Mouse (Mus musculus): Measurements from ENCODE around the gene Hes5. TPM values are rescaled to one million over a fixed set of nuclear protein-coding genes. Genes with fewer than 3 reads are reported as not detected.

The Hes5 gene
- polyA plus RNA-seq, 1 experiment from 2014 or later, result 47.4 TPM

DNA sequence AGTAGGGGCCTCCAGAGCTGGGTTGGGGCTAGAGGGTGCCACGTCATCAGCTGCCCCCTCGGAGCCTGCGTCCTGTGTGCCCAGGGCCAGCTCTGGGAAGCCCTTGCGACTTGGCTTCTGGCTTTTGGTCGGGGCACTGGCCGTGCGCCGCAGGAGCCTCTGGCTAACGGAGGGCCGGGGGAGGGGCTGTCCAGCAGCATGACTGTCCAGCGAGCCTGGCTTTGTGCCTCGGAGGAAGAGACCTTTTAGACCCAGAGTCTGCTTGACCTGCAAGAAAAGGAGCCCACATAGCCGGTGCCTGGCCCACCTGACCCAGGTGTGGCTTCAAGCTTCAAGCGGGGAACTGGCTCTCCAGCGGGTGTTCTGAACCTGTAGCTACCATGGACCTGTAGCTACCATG, 26.0 kb downstream of the Hes5 start:
- Histone ChIP-seq H3K4me3 (ENCODE audit: low read depth, low read length) (no peak overlapping the region), H3K9ac (replicated peaks; ENCODE audit: low read length) (no peak overlapping the region), H3K27ac (replicated peaks; ENCODE audit: low read depth, low read length) (no peak overlapping the region), H3K36me3 (replicated peaks; ENCODE audit: control insufficient read depth, insufficient read depth, low read depth, low read length) (no peaks in the 10 kb centered on the region), H3K9me3 (replicated peaks; ENCODE audit: control insufficient read depth, low read length) (no peaks in the 10 kb centered on the region), H3K27me3 (ENCODE audit: control insufficient read depth, insufficient read depth, low read length) (peaks cover 3% of the 10 kb centered on the region; the same call in 1 of the 2 replicates), H3K4me1 (ENCODE audit: control insufficient read depth, insufficient read depth, low read length) (peaks cover 6% of the 10 kb centered on the region), H3K4me2 (ENCODE audit: low read depth, low read length) (no peak overlapping the region)
- 64% methylated on average over 15 of the region's 15 CpGs for WGBS
- DNase-seq (ENCODE audit: low spot score), result no peak
- ATAC-seq (replicated peaks; ENCODE audit: insufficient number of reproducible peaks, low FRiP score, low TSS enrichment, low read depth), result no peak

DNA sequence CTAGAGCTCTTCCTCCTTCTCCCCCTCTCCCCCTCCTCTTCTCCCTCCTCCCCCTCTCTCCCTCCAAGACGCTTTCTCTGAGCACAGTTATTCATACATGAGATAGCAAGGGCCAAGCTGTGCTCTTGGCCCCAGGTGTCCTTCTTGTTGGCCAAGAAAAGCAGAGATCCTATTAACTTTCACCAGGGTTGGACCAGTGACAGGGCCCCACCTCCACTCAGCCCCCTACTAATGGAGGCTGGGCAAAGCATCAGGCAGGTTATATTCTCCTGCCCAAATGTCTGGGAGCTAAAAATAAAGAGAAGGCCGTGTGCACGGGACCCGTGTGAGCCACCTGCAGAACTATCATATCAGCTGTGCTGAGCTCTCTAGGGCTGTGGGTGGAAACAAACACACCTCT, 34.2 kb downstream of the Hes5 start:
- Histone ChIP-seq H3K9me3 (replicated peaks; ENCODE audit: control insufficient read depth, low read length) (no peaks in the 10 kb centered on the region), H3K9ac (replicated peaks; ENCODE audit: low read length) (no peak overlapping the region), H3K27ac (replicated peaks; ENCODE audit: low read depth, low read length) (no peak overlapping the region), H3K4me2 (ENCODE audit: low read depth, low read length) (no peak overlapping the region), H3K4me3 (ENCODE audit: low read depth, low read length) (no peak overlapping the region), H3K36me3 (replicated peaks; ENCODE audit: control insufficient read depth, insufficient read depth, low read depth, low read length) (no peaks in the 10 kb centered on the region), H3K4me1 (ENCODE audit: control insufficient read depth, insufficient read depth, low read length) (no peaks in the 10 kb centered on the region; the same call in 1 of the 2 replicates), H3K27me3 (ENCODE audit: control insufficient read depth, insufficient read depth, low read length) (no peaks in the 10 kb centered on the region)
- 89% methylated on average over 4 of the region's 4 CpGs for WGBS
- DNase-seq (ENCODE audit: low spot score) (no peak), ATAC-seq (replicated peaks; ENCODE audit: insufficient number of reproducible peaks, low FRiP score, low TSS enrichment, low read depth) (no peak)

DNA sequence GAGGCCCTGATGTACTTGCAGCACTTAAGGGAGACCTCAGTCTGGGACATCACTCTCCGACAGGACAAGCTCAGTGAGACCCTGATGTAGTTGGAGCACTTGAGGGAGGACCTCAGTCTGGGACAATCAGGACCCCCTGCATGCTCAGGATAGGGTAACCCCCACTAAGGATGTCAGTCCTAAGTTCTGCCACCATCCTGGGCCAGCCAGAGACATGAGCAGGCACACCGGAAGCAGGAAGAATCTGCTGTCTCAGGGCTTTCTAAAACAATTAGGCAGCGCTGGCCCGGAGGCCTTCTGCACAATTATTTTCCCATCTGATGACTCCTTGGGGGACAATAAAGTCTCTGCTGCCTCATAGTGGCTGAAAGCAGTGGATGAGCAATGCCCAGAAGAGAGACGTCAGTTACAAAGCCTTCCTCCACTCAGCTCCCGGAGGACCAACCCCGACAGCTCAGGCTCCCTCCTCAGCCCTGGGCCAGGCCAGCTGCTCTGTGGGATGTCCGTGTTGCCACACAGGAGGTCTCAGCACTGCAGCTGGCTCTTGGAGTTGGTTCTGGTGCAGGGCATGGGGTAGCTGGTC, 35.9 kb downstream of the Hes5 start:
- no peak overlapping the region for H3K9ac ChIP-seq (replicated peaks; ENCODE audit: low read length)
- H3K27ac ChIP-seq (replicated peaks; ENCODE audit: low read depth, low read length), result no peak overlapping the region

DNA sequence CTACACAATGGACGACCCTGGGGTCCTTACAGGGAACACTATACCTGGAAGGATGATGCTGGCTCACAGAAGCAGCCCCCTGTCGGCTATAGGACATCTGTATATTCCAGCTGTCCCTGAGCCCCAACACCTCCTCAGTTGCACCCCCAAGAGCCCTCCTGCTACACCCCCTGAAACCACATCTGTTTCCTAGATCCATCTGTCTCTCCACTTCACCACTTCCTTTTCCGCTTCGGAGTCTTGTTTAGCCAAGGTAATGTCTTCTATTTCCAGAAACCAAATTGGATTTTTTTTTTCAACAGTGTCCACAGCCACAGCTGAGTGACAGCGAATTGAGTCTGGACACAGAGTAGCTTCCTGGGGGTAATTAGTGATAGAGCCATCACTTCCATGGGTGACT, 38.7 kb downstream of the Hes5 start:
- DNase-seq (ENCODE audit: low spot score), result no peak
- ATAC-seq (replicated peaks; ENCODE audit: insufficient number of reproducible peaks, low FRiP score, low TSS enrichment, low read depth), result no peak
- WGBS, result 85% methylated on average over 5 of the region's 5 CpGs

More for the DNA sequence above, 35.9 kb downstream of the Hes5 start:
- H3K9me3 ChIP-seq (replicated peaks; ENCODE audit: control insufficient read depth, low read length), result no peaks in the 10 kb centered on the region
- DNase-seq (ENCODE audit: low spot score) (no peak), ATAC-seq (replicated peaks; ENCODE audit: insufficient number of reproducible peaks, low FRiP score, low TSS enrichment, low read depth) (no peak)
- no peaks in the 10 kb centered on the region for H3K36me3 ChIP-seq (replicated peaks; ENCODE audit: control insufficient read depth, insufficient read depth, low read depth, low read length)
- H3K4me3 ChIP-seq (ENCODE audit: low read depth, low read length), result no peak overlapping the region
- H3K27me3 ChIP-seq (ENCODE audit: control insufficient read depth, insufficient read depth, low read length), result no peaks in the 10 kb centered on the region
- WGBS, result 32% methylated on average over 8 of the region's 8 CpGs
- no peaks in the 10 kb centered on the region; the same call in 1 of the 2 replicates for H3K4me1 ChIP-seq (ENCODE audit: control insufficient read depth, insufficient read depth, low read length)
- H3K4me2 ChIP-seq (ENCODE audit: low read depth, low read length), result no peak overlapping the region

DNA sequence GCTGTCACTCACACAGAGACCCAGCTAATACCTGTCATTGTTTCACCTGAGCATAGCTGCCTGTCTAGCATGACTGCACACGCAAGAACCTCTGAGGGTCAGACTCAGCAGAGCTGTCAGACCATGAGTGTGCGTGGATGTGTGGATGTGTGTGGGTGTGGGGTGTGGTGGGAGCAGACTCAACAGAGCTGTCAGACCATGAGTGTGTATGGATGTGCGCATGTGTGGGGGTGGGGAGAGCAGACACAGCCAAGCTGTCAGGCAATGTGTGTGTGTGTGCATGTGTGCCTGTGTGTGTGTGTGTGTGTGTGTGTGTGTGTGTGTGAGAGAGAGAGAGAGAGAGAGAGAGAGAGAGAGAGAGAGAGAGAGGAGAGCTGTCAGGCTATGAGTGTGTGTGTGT, 44.6 kb downstream of the Hes5 start:
- ATAC-seq (replicated peaks; ENCODE audit: insufficient number of reproducible peaks, low FRiP score, low TSS enrichment, low read depth), result no peak
- Histone ChIP-seq H3K27ac (replicated peaks; ENCODE audit: low read depth, low read length) (no peak overlapping the region), H3K4me1 (ENCODE audit: control insufficient read depth, insufficient read depth, low read length) (no peaks in the 10 kb centered on the region), H3K9me3 (replicated peaks; ENCODE audit: control insufficient read depth, low read length) (no peaks in the 10 kb centered on the region), H3K9ac (replicated peaks; ENCODE audit: low read length) (no peak overlapping the region), H3K27me3 (ENCODE audit: control insufficient read depth, insufficient read depth, low read length) (no peaks in the 10 kb centered on the region), H3K4me2 (ENCODE audit: low read depth, low read length) (no peak overlapping the region), H3K36me3 (replicated peaks; ENCODE audit: control insufficient read depth, insufficient read depth, low read depth, low read length) (no peaks in the 10 kb centered on the region), H3K4me3 (ENCODE audit: low read depth, low read length) (no peak overlapping the region)
- WGBS, result 86% methylated on average over 3 of the region's 3 CpGs
- no peak for DNase-seq (ENCODE audit: low spot score)

More for the DNA sequence above, 38.7 kb downstream of the Hes5 start:
- no peaks in the 10 kb centered on the region; the same call in 1 of the 2 replicates for H3K4me1 ChIP-seq (ENCODE audit: control insufficient read depth, insufficient read depth, low read length)
- H3K4me2 ChIP-seq (ENCODE audit: low read depth, low read length), result no peak overlapping the region
- no peaks in the 10 kb centered on the region for H3K9me3 ChIP-seq (replicated peaks; ENCODE audit: control insufficient read depth, low read length)
- no peaks in the 10 kb centered on the region for H3K27me3 ChIP-seq (ENCODE audit: control insufficient read depth, insufficient read depth, low read length)
- H3K4me3 ChIP-seq (ENCODE audit: low read depth, low read length), result no peak overlapping the region
- no peak overlapping the region for H3K27ac ChIP-seq (replicated peaks; ENCODE audit: low read depth, low read length)
- no peaks in the 10 kb centered on the region for H3K36me3 ChIP-seq (replicated peaks; ENCODE audit: control insufficient read depth, insufficient read depth, low read depth, low read length)
- no peak overlapping the region for H3K9ac ChIP-seq (replicated peaks; ENCODE audit: low read length)

DNA sequence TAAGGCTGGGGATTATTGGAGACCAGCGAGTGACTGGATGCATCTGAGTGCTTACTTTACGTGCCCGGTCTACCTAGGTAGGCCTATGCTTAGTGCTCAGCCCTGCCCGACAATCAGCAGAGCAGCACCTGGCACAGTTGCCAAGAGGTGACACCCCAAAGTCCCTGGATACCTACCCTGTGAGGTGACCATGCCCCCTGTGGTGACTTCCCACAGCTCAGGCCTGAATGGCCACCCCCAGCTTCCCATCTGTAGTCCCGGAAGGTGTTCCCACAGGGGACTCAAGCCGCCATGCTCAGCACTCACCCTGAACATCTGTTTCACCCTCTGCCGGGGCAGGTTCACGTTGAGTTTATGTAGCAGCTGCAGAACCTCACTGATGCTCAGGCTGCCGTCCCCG, 45.6 kb downstream of the Hes5 start:
- ATAC-seq (replicated peaks; ENCODE audit: insufficient number of reproducible peaks, low FRiP score, low TSS enrichment, low read depth), result no peak
- H3K4me2 ChIP-seq (ENCODE audit: low read depth, low read length), result no peak overlapping the region
- H3K36me3 ChIP-seq (replicated peaks; ENCODE audit: control insufficient read depth, insufficient read depth, low read depth, low read length), result no peaks in the 10 kb centered on the region
- WGBS, result 52% methylated on average over 10 of the region's 10 CpGs
- no peak overlapping the region for H3K27ac ChIP-seq (replicated peaks; ENCODE audit: low read depth, low read length)
- H3K9ac ChIP-seq (replicated peaks; ENCODE audit: low read length), result no peak overlapping the region
- no peaks in the 10 kb centered on the region for H3K27me3 ChIP-seq (ENCODE audit: control insufficient read depth, insufficient read depth, low read length)
- DNase-seq (ENCODE audit: low spot score), result no peak
- no peaks in the 10 kb centered on the region for H3K4me1 ChIP-seq (ENCODE audit: control insufficient read depth, insufficient read depth, low read length)
- H3K9me3 ChIP-seq (replicated peaks; ENCODE audit: control insufficient read depth, low read length), result no peaks in the 10 kb centered on the region
- no peak overlapping the region for H3K4me3 ChIP-seq (ENCODE audit: low read depth, low read length)

DNA sequence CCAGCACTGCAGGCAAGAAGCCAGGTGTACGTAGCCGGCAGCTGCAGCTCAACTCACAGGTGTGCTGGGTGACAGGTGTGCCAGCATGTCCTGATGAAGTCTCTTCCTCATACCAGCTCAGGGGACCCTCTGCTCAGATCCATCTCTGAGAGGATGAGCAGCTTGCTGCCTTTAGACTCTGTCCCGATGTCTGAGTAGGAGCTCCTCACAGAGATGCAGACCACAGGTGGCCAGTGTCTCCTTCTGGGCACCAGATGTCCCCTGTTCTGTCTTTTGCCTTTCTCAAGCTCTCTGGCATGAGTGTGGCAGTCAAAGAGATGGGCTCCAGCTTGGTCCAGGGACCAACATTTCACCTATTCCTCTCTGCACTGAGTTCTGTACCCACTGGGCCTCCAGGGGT, 46.9 kb downstream of the Hes5 start:
- Histone ChIP-seq H3K4me3 (ENCODE audit: low read depth, low read length) (no peak overlapping the region), H3K4me1 (ENCODE audit: control insufficient read depth, insufficient read depth, low read length) (no peaks in the 10 kb centered on the region), H3K9me3 (replicated peaks; ENCODE audit: control insufficient read depth, low read length) (no peaks in the 10 kb centered on the region), H3K27me3 (ENCODE audit: control insufficient read depth, insufficient read depth, low read length) (no peaks in the 10 kb centered on the region), H3K4me2 (ENCODE audit: low read depth, low read length) (no peak overlapping the region), H3K9ac (replicated peaks; ENCODE audit: low read length) (no peak overlapping the region), H3K27ac (replicated peaks; ENCODE audit: low read depth, low read length) (no peak overlapping the region), H3K36me3 (replicated peaks; ENCODE audit: control insufficient read depth, insufficient read depth, low read depth, low read length) (no peaks in the 10 kb centered on the region)
- no peak for ATAC-seq (replicated peaks; ENCODE audit: insufficient number of reproducible peaks, low FRiP score, low TSS enrichment, low read depth)
- WGBS, result 87% methylated on average over 3 of the region's 3 CpGs
- no peak for DNase-seq (ENCODE audit: low spot score)

DNA sequence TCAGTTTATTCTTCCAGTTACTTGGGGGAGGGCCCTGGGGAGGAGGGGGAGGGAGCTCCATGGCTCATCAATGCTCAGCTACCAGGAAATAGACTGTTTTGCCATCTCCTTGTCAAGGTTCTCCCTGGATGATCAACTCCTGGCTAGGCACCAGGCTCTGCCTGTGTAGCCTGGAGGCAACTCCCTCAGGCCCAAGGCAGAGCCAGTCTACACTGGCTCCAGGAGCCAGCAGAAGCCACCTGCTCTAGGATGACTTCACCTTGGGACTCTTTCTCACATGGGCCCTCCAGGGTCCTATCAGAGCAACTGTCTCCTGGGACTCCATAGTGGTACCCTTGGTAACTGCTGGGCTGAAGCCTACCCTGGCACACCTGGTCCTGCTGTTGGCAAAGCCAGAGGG, 47.4 kb downstream of the Hes5 start:
- Histone ChIP-seq H3K27me3 (ENCODE audit: control insufficient read depth, insufficient read depth, low read length) (no peaks in the 10 kb centered on the region), H3K4me3 (ENCODE audit: low read depth, low read length) (no peak overlapping the region), H3K4me1 (ENCODE audit: control insufficient read depth, insufficient read depth, low read length) (no peaks in the 10 kb centered on the region), H3K9me3 (replicated peaks; ENCODE audit: control insufficient read depth, low read length) (no peaks in the 10 kb centered on the region), H3K36me3 (replicated peaks; ENCODE audit: control insufficient read depth, insufficient read depth, low read depth, low read length) (no peaks in the 10 kb centered on the region), H3K9ac (replicated peaks; ENCODE audit: low read length) (no peak overlapping the region), H3K27ac (replicated peaks; ENCODE audit: low read depth, low read length) (no peak overlapping the region), H3K4me2 (ENCODE audit: low read depth, low read length) (no peak overlapping the region)
- DNase-seq (ENCODE audit: low spot score), result no peak
- no peak for ATAC-seq (replicated peaks; ENCODE audit: insufficient number of reproducible peaks, low FRiP score, low TSS enrichment, low read depth)
